Comparison of ENCODE assay signal across 11 mouse cellular contexts in genomic region chr19:21884385-21884784, GRCm38 (mm10).
A peak's percentile ranks its signal among the peaks of the same experiment; 100 is the strongest.
DNase-seq lines count a peak whose midpoint lies in the region; ATAC-seq and TF ChIP-seq lines count a peak whose summit lies in the region.
"Had no signal": no experiment of that assay in that cellular context is flagged by ENCODE, and none has a peak within 500 bp of the region (broad histone marks: within the 10 kb centered on the region; RNA-seq: fewer than 3 reads in every experiment).

No protein-coding gene starts in this region.

- H3K79me2 ChIP-seq in heart, adult 2 months (replicated peaks; ENCODE audit: control insufficient read depth, insufficient read depth, low read length): no peaks in the 10 kb centered on the region

- no peak overlapping the region for H3K9ac ChIP-seq in heart, adult 2 months (ENCODE audit: low read depth, low read length)
- no peak overlapping the region for H3K9ac ChIP-seq in midbrain, embryonic 16.5 days (ENCODE audit: low read depth, low read length)
- no peak overlapping the region for H3K9ac ChIP-seq in midbrain, embryonic 15.5 days
- no peak overlapping the region for H3K9ac ChIP-seq in neural tube, embryonic 14.5 days (replicated peaks; ENCODE audit: low read depth, low read length)

- DNase-seq in heart, adult 2 months: no peak
- no peak for DNase-seq in heart, postnatal 36 days
- DNase-seq in cerebellum, postnatal 14 days: peak; percentile 63 to 78
- no peak for DNase-seq in adrenal gland, postnatal 36 days
- no peak for DNase-seq in gastrocnemius, adult 8-10 months (ENCODE audit: low spot score in 2 of 2)
- DNase-seq: gastrocnemius, postnatal 10 days; kidney, adult 18-20 months; lung, adult 2 months had no signal

- 57% methylated on average over 4 of the region's 4 CpGs for WGBS in heart, adult 2 months
- 41% methylated on average over 4 of the region's 4 CpGs for WGBS in midbrain, embryonic 16.5 days
- WGBS in midbrain, embryonic 15.5 days: 37% methylated on average over 4 of the region's 4 CpGs
- WGBS in neural tube, embryonic 14.5 days: 43% methylated on average over 4 of the region's 4 CpGs

- no peak for TF ChIP-seq CTCF in heart, adult 2 months (IDR thresholded peaks at IDR 0.05)

- no peak for TF ChIP-seq POLR2A in heart, adult 2 months (IDR thresholded peaks at IDR 0.05; ENCODE audit: insufficient read depth, low read depth, low read length)

- intact Hi-C loops in heart, adult 2 months (cut with DNase I): loop anchor here (5.0 kb wide), 1 partner anchor 58 kb away; no protein-coding TSS in a partner anchor
- intact Hi-C loops in heart, postnatal 36 days (cut with DNase I): loop anchor here (5.0 kb wide), 1 partner anchor 58 kb away; no protein-coding TSS in a partner anchor

- no peak overlapping the region for H3K4me2 ChIP-seq in midbrain, embryonic 16.5 days (ENCODE audit: low read length)
- no peak overlapping the region for H3K4me2 ChIP-seq in midbrain, embryonic 15.5 days
- no peak overlapping the region for H3K4me2 ChIP-seq in neural tube, embryonic 14.5 days (ENCODE audit: low read depth, low read length)

- H3K4me3 ChIP-seq in heart, adult 2 months: no peak overlapping the region
- H3K4me3 ChIP-seq in midbrain, embryonic 16.5 days (ENCODE audit: low read depth, low read length): no peak overlapping the region
- no peak overlapping the region for H3K4me3 ChIP-seq in midbrain, embryonic 15.5 days
- no peak overlapping the region for H3K4me3 ChIP-seq in neural tube, embryonic 14.5 days (ENCODE audit: low read depth, low read length)

- no peaks in the 10 kb centered on the region for H3K27me3 ChIP-seq in heart, adult 2 months (ENCODE audit: control insufficient read depth, insufficient read depth, low read length)
- H3K27me3 ChIP-seq in midbrain, embryonic 16.5 days (ENCODE audit: control insufficient read depth, insufficient read depth, low read depth, low read length): no peaks in the 10 kb centered on the region
- H3K27me3 ChIP-seq in midbrain, embryonic 15.5 days (replicated peaks): no peaks in the 10 kb centered on the region
- no peaks in the 10 kb centered on the region for H3K27me3 ChIP-seq in neural tube, embryonic 14.5 days (ENCODE audit: control insufficient read depth, insufficient read depth, low read length)

- no peaks in the 10 kb centered on the region for H3K9me3 ChIP-seq in midbrain, embryonic 16.5 days (replicated peaks; ENCODE audit: control insufficient read depth, low read length, poor library complexity, severe bottlenecking)
- H3K9me3 ChIP-seq in midbrain, embryonic 15.5 days: no peaks in the 10 kb centered on the region
- H3K9me3 ChIP-seq in neural tube, embryonic 14.5 days (ENCODE audit: control insufficient read depth, low read length): no peaks in the 10 kb centered on the region

- H3K27ac ChIP-seq in heart, adult 2 months: peak overlapping the region; percentile 41
- H3K27ac ChIP-seq in midbrain, embryonic 16.5 days (ENCODE audit: low read length): no peak overlapping the region
- H3K27ac ChIP-seq in midbrain, embryonic 15.5 days: no peak overlapping the region
- H3K27ac ChIP-seq in neural tube, embryonic 14.5 days (ENCODE audit: low read depth, low read length): no peak overlapping the region

- TF ChIP-seq EP300 in heart, adult 2 months (IDR thresholded peaks at IDR 0.05; ENCODE audit: insufficient read depth, low read depth, low read length): no peak

- peaks cover 8% of the 10 kb centered on the region for H3K4me1 ChIP-seq in heart, adult 2 months (ENCODE audit: control insufficient read depth, insufficient read depth, low read length)
- H3K4me1 ChIP-seq in midbrain, embryonic 16.5 days (ENCODE audit: control insufficient read depth, insufficient read depth, low read length): no peaks in the 10 kb centered on the region
- H3K4me1 ChIP-seq in midbrain, embryonic 15.5 days: no peaks in the 10 kb centered on the region
- no peaks in the 10 kb centered on the region for H3K4me1 ChIP-seq in neural tube, embryonic 14.5 days (ENCODE audit: control insufficient read depth, insufficient read depth, low read length)

- peaks cover 6% of the 10 kb centered on the region; the same call in 1 of the 2 replicates for H3K36me3 ChIP-seq in heart, adult 2 months (ENCODE audit: control insufficient read depth, insufficient read depth, low read length)
- no peaks in the 10 kb centered on the region for H3K36me3 ChIP-seq in midbrain, embryonic 16.5 days (ENCODE audit: control insufficient read depth, insufficient read depth, low read length)
- no peaks in the 10 kb centered on the region for H3K36me3 ChIP-seq in midbrain, embryonic 15.5 days (replicated peaks)
- H3K36me3 ChIP-seq in neural tube, embryonic 14.5 days (ENCODE audit: control insufficient read depth, insufficient read depth, low read length): no peaks in the 10 kb centered on the region

- ATAC-seq in midbrain, embryonic 16.5 days: peak; percentile 54
- no peak for ATAC-seq in midbrain, embryonic 15.5 days (replicated peaks)
- peak; percentile 56; the same call in 1 of the 2 replicates for ATAC-seq in neural tube, embryonic 14.5 days (ENCODE audit: low read depth)

Comparison
In these comparisons a context has a peak if more than half of its experiments do, and no peak if none do; other contexts are left out.
1. DNase-seq: peak in cerebellum, postnatal 14 days (2 of 2); none in heart, adult 2 months (0 of 2), heart, postnatal 36 days (0 of 2), adrenal gland, postnatal 36 days (0 of 2) and gastrocnemius, adult 8-10 months (0 of 2).